Mouse (Mus musculus): ENCODE measurements around the gene Csrnp1.

GRCm38 (mm10) chr9:119950434-119950833 lies 34.0 kb downstream of the Csrnp1 start:
- TF ChIP-seq POLR2A (IDR thresholded peaks at IDR 0.05; ENCODE audit: borderline replicate concordance, control insufficient read depth, low read depth, low read length) (no peak), CTCF (IDR thresholded peaks at IDR 0.05; ENCODE audit: control insufficient read depth, insufficient read depth, low read length) (no peak)

All from bone marrow, adult 2 months (tissue).